Mouse (Mus musculus) CH12.LX (cell line): ENCODE results near the gene Arhgef7. TPM values are rescaled to one million over a fixed set of nuclear protein-coding genes. Genes with fewer than 3 reads are reported as not detected.

ENCODE experiments used
- DNase-seq: peaks from one replicate; pipeline ENCODE4 v3.0.0-alpha.2; 2013; ENCODE audit errors: extremely low read depth
- H3K27ac ChIP-seq: 2 replicates; pipeline ENCODE4 v1.5.1; 2012; ENCODE audit warnings: low read depth, mild to moderate bottlenecking, control low read depth, moderate library complexity; ENCODE audit not compliant: insufficient read depth
- H3K27me3 ChIP-seq: replicated peaks from 2 replicates; pipeline ENCODE3; 2012; ENCODE audit warnings: inconsistent platforms
- H3K36me3 ChIP-seq, 2 experiments: replicated peaks in 1 of 2; 2 replicates each; pipeline versions ENCODE3 to v1.6.1; 2012; ENCODE audit warnings: inconsistent platforms in 1 of 2, low read length in 1 of 2, mild to moderate bottlenecking in 1 of 2, mixed read lengths in 1 of 2, moderate library complexity in 1 of 2; ENCODE audit not compliant: control insufficient read depth in 1 of 2, insufficient read depth in 1 of 2
- H3K4me1 ChIP-seq, 2 experiments: 2 replicates each; pipeline ENCODE4 v1.6.1; 2012; ENCODE audit warnings: inconsistent platforms in 1 of 2, moderate library complexity in 1 of 2; ENCODE audit not compliant: insufficient read depth in 2 of 2, control insufficient read depth in 1 of 2
- H3K4me2 ChIP-seq: 2 replicates; pipeline ENCODE4 v1.6.1; 2012; ENCODE audit warnings: low read depth, mild to moderate bottlenecking, control low read depth; ENCODE audit not compliant: poor library complexity, insufficient read depth, severe bottlenecking
- H3K4me3 ChIP-seq, 3 experiments: fragments of 150-350 bp in 1 of 3; sonication (generic) in 1 of 3; replicated peaks in 1 of 3; 2 replicates each; pipeline versions ENCODE3 to v1.5.1; 2011 to 2012; ENCODE audit warnings: low read depth in 2 of 3, low read length in 2 of 3, mild to moderate bottlenecking in 2 of 3, moderate library complexity in 2 of 3, control low read depth in 1 of 3, improper control_type of control experiment in 1 of 3, inconsistent platforms in 1 of 3, mixed read lengths in 1 of 3; ENCODE audit not compliant: poor library complexity in 1 of 3
- H3K79me2 ChIP-seq: replicated peaks from 2 replicates; pipeline ENCODE4 v1.6.1; 2012; ENCODE audit warnings: mild to moderate bottlenecking, moderate library complexity; ENCODE audit not compliant: control insufficient read depth, poor library complexity, insufficient read depth, severe bottlenecking; ENCODE audit errors: extremely low read depth
- H3K9ac ChIP-seq: 2 replicates; pipeline ENCODE4 v1.6.1; 2012; ENCODE audit warnings: low read depth, mild to moderate bottlenecking, control low read depth, moderate library complexity; ENCODE audit not compliant: insufficient read depth
- H3K9me3 ChIP-seq: replicated peaks from 2 replicates; pipeline ENCODE3; 2012; ENCODE audit warnings: low read length, inconsistent platforms, mixed read lengths
- BHLHE40 ChIP-seq: IDR thresholded peaks from 2 replicates; pipeline ENCODE4 v1.6.1; 2011; ENCODE audit warnings: mild to moderate bottlenecking, low read depth, low read length, improper control_type of control experiment
- CHD1 ChIP-seq: IDR thresholded peaks from 2 replicates; pipeline ENCODE4 v1.6.1; 2012; ENCODE audit warnings: low read depth, low read length, improper control_type of control experiment, inconsistent platforms
- CHD2 ChIP-seq: IDR thresholded peaks from 2 replicates; pipeline ENCODE4 v1.6.1; 2011; ENCODE audit warnings: low read length, improper control_type of control experiment
- CTCF ChIP-seq, 2 experiments: IDR thresholded peaks in 1 of 2; conservative IDR thresholded peaks in 1 of 2; 2 replicates each; pipeline ENCODE4 v1.5.1; 2011 to 2012; ENCODE audit warnings: low read depth in 2 of 2, low read length in 2 of 2, improper control_type of control experiment in 1 of 2, inconsistent platforms in 1 of 2, mild to moderate bottlenecking in 1 of 2, moderate library complexity in 1 of 2
- E2F4 ChIP-seq: IDR thresholded peaks from 2 replicates; pipeline ENCODE4 v1.6.1; 2011; ENCODE audit warnings: low read depth, low read length, improper control_type of control experiment; ENCODE audit not compliant: insufficient replicate concordance
- ELF1 ChIP-seq: IDR thresholded peaks from 2 replicates; pipeline ENCODE4 v1.6.1; 2014; ENCODE audit warnings: low read depth, mild to moderate bottlenecking, inconsistent platforms, low read length, improper control_type of control experiment
- EP300 ChIP-seq: IDR thresholded peaks from 2 replicates; pipeline ENCODE4 v1.6.1; 2011; ENCODE audit warnings: low read length, improper control_type of control experiment
- ETS1 ChIP-seq: conservative IDR thresholded peaks from 2 replicates; pipeline ENCODE4 v1.6.1; 2012; ENCODE audit warnings: low read depth, mild to moderate bottlenecking, inconsistent platforms, low read length, improper control_type of control experiment, moderate library complexity
- GABPA ChIP-seq: IDR thresholded peaks from 2 replicates; pipeline ENCODE4 v1.6.1; 2012; ENCODE audit warnings: low read depth, low read length, improper control_type of control experiment, inconsistent platforms; ENCODE audit not compliant: insufficient replicate concordance
- HCFC1 ChIP-seq: IDR thresholded peaks from 2 replicates; pipeline ENCODE4 v1.6.1; 2012; ENCODE audit warnings: low read depth, mild to moderate bottlenecking, inconsistent platforms, low read length, improper control_type of control experiment
- IRF4 ChIP-seq: IDR thresholded peaks from 2 replicates; pipeline ENCODE4 v1.6.1; 2014; ENCODE audit warnings: low read depth, mild to moderate bottlenecking, inconsistent platforms, low read length, improper control_type of control experiment
- JUN ChIP-seq: IDR thresholded peaks from 2 replicates; pipeline ENCODE4 v1.6.1; 2011; ENCODE audit warnings: low read depth, mild to moderate bottlenecking, low read length, improper control_type of control experiment, moderate library complexity; ENCODE audit not compliant: insufficient read depth
- JUND ChIP-seq: conservative IDR thresholded peaks from 2 replicates; pipeline ENCODE4 v1.6.1; 2011; ENCODE audit warnings: low read depth, low read length, improper control_type of control experiment
- KAT2A ChIP-seq: IDR thresholded peaks from 2 replicates; pipeline ENCODE4 v1.6.1; 2012; ENCODE audit warnings: low read length, improper control_type of control experiment, inconsistent platforms; ENCODE audit not compliant: insufficient replicate concordance
- MAFK ChIP-seq: IDR thresholded peaks from 2 replicates; pipeline ENCODE4 v1.6.1; 2011; ENCODE audit warnings: low read length, improper control_type of control experiment; ENCODE audit not compliant: insufficient replicate concordance
- MAX ChIP-seq: IDR thresholded peaks from 2 replicates; pipeline ENCODE4 v1.6.1; 2011; ENCODE audit warnings: low read length, improper control_type of control experiment
- MAZ ChIP-seq: IDR thresholded peaks from 2 replicates; pipeline ENCODE4 v1.6.1; 2012; ENCODE audit warnings: low read depth, mild to moderate bottlenecking, inconsistent platforms, low read length, improper control_type of control experiment, moderate library complexity
- MEF2A ChIP-seq: IDR thresholded peaks from 2 replicates; pipeline ENCODE4 v1.6.1; 2014; ENCODE audit warnings: low read depth, mild to moderate bottlenecking, inconsistent platforms, low read length, improper control_type of control experiment, borderline replicate concordance
- MXI1 ChIP-seq: IDR thresholded peaks from 2 replicates; pipeline ENCODE4 v1.6.1; 2011; ENCODE audit warnings: mild to moderate bottlenecking, low read depth, low read length, improper control_type of control experiment
- MYC ChIP-seq: IDR thresholded peaks from 2 replicates; pipeline ENCODE4 v1.6.1; 2011; ENCODE audit warnings: low read depth, mild to moderate bottlenecking, improper control_type of control experiment, low read length
- NELFE ChIP-seq: IDR thresholded peaks from 2 replicates; pipeline ENCODE4 v1.6.1; 2011; ENCODE audit warnings: low read depth, low read length, improper control_type of control experiment
- NRF1 ChIP-seq: IDR thresholded peaks from 2 replicates; pipeline ENCODE4 v1.6.1; 2014; ENCODE audit warnings: low read depth, mild to moderate bottlenecking, inconsistent platforms, low read length, improper control_type of control experiment, moderate library complexity
- PAX5 ChIP-seq: IDR thresholded peaks from 2 replicates; pipeline ENCODE4 v1.6.1; 2012; ENCODE audit warnings: low read length, inconsistent platforms, mixed read lengths
- POLR2A ChIP-seq: IDR thresholded peaks from 2 replicates; pipeline ENCODE4 v1.6.1; 2011; ENCODE audit warnings: low read depth, mild to moderate bottlenecking, improper control_type of control experiment, low read length
- POLR2AphosphoS2 ChIP-seq: IDR thresholded peaks from 2 replicates; pipeline ENCODE4 v1.6.1; 2011; ENCODE audit warnings: low read depth, low read length, improper control_type of control experiment
- RAD21 ChIP-seq: IDR thresholded peaks from 2 replicates; pipeline ENCODE4 v1.6.1; 2011; ENCODE audit warnings: low read depth, mild to moderate bottlenecking, low read length, improper control_type of control experiment, moderate library complexity
- RCOR1 ChIP-seq: conservative IDR thresholded peaks from 2 replicates; pipeline ENCODE4 v1.6.1; 2012; ENCODE audit warnings: low read depth, mild to moderate bottlenecking, inconsistent platforms, low read length, improper control_type of control experiment
- SIN3A ChIP-seq: IDR thresholded peaks from 2 replicates; pipeline ENCODE4 v1.6.1; 2012; ENCODE audit warnings: low read length, improper control_type of control experiment, inconsistent platforms
- SMC3 ChIP-seq: IDR thresholded peaks from 2 replicates; pipeline ENCODE4 v1.6.1; 2011; ENCODE audit warnings: low read depth, low read length, improper control_type of control experiment
- TBP ChIP-seq: conservative IDR thresholded peaks from 2 replicates; pipeline ENCODE4 v1.6.1; 2011; ENCODE audit warnings: low read depth, low read length, improper control_type of control experiment
- TCF12 ChIP-seq: IDR thresholded peaks from 2 replicates; pipeline ENCODE4 v1.6.1; 2014; ENCODE audit warnings: low read depth, mild to moderate bottlenecking, inconsistent platforms, low read length, improper control_type of control experiment
- UBTF ChIP-seq: IDR thresholded peaks from 2 replicates; pipeline ENCODE4 v1.6.1; 2012; ENCODE audit warnings: low read depth, mild to moderate bottlenecking, inconsistent platforms, low read length, improper control_type of control experiment, moderate library complexity
- USF1 ChIP-seq: IDR thresholded peaks from 2 replicates; pipeline ENCODE4 v1.6.1; 2014; ENCODE audit warnings: low read depth, mild to moderate bottlenecking, inconsistent platforms, low read length, improper control_type of control experiment
- USF2 ChIP-seq: conservative IDR thresholded peaks from 2 replicates; pipeline ENCODE4 v1.6.1; 2011; ENCODE audit warnings: low read depth, low read length, improper control_type of control experiment
- ZC3H11A ChIP-seq: IDR thresholded peaks from 2 replicates; pipeline ENCODE4 v1.6.1; 2012; ENCODE audit warnings: low read depth, mild to moderate bottlenecking, inconsistent platforms, low read length, improper control_type of control experiment
- ZKSCAN1 ChIP-seq: IDR thresholded peaks from 2 replicates; pipeline ENCODE4 v1.6.1; 2012; ENCODE audit warnings: low read depth, inconsistent platforms, low read length, improper control_type of control experiment, borderline replicate concordance
- ZMIZ1 ChIP-seq: IDR thresholded peaks from 2 replicates; pipeline ENCODE4 v1.6.1; 2012; ENCODE audit warnings: low read depth, mild to moderate bottlenecking, inconsistent platforms, low read length, improper control_type of control experiment
- ZNF384 ChIP-seq: IDR thresholded peaks from 2 replicates; pipeline ENCODE4 v1.6.1; 2012; ENCODE audit warnings: low read depth, low read length, improper control_type of control experiment, inconsistent platforms
- dilution Hi-C: fragments of 300-500 bp; cut with MboI; formaldehyde crosslinking; loops from 2 replicates; pipeline ENCODE4 v1.14.3; 2020; ENCODE audit warnings: low sequenced_read_pairs; ENCODE audit not compliant: extremely low pct_unique_long_range_greater_than_20kb, extremely low pct_ligation_motif_present
- in situ Hi-C: fragments of 300-500 bp; cut with MboI; formaldehyde crosslinking; loops from 3 replicates; pipeline ENCODE4 v1.14.3; 2019; ENCODE audit warnings: low sequenced_read_pairs, low pct_ligation_motif_present, low pct_unique_long_range_greater_than_20kb, mixed read lengths
- polyA plus RNA-seq: library from polyadenylated mRNA; unstranded; fragments of >175 nt; gene quantifications from 2 replicates; pipeline ENCODE4 v1.2.1, GENCODE M21; 2012; ENCODE audit warnings: low read depth; ENCODE audit not compliant: insufficient read length
- total RNA-seq, 2 experiments: library from RNA; depleted of rRNA; stranded (reverse); fragments of 300-350 nt in 1 of 2; fragments of >200 nt in 1 of 2; gene quantifications; 2 replicates each; pipeline ENCODE4 v1.2.3; 2012 to 2014

The Arhgef7 gene
- total and polyA plus RNA-seq, 3 experiments, result 8.5 to 28.7 (median 17.0) TPM

GRCm38 (mm10) chr8:11700060-11701032 lies 27.2 kb upstream of the Arhgef7 start:
- Histone ChIP-seq H3K9me3 (peaks cover 7% of the 10 kb centered on the region), H3K4me2 (no peak overlapping the region), H3K9ac (no peak overlapping the region), H3K36me3 (no peaks in the 10 kb centered on the region)
- TF ChIP-seq USF2, result no peak
- TF ChIP-seq ELF1, result no peak
- TF ChIP-seq MEF2A, result 0 out of 2 replicates have a peak, but pooled peaks have one; percentile 20
- no peak for TF ChIP-seq RCOR1
- 0 out of 2 replicates have a peak, but pooled peaks have one; percentile 12 for TF ChIP-seq BHLHE40
- no peak for TF ChIP-seq GABPA
- no peak for TF ChIP-seq ZNF384
- TF ChIP-seq ZKSCAN1, result no peak
- TF ChIP-seq EP300, result no peak
- peak; percentile 53 for TF ChIP-seq ZC3H11A
- TF ChIP-seq POLR2AphosphoS2, result no peak
- no peak for TF ChIP-seq POLR2A
- no peak for TF ChIP-seq JUND
- no peak for TF ChIP-seq MAX
- TF ChIP-seq ZMIZ1, result no peak
- TF ChIP-seq SMC3, result peak; percentile 85
- TF ChIP-seq ETS1, result no peak
- no peak for TF ChIP-seq CHD2
- no peak for TF ChIP-seq MAZ
- 0 out of 2 replicates have a peak, but pooled peaks have one; percentile 39 for TF ChIP-seq TCF12
- no peak for TF ChIP-seq NRF1
- no peak for TF ChIP-seq IRF4
- TF ChIP-seq TBP, result no peak
- TF ChIP-seq MXI1, result no peak
- TF ChIP-seq HCFC1, result no peak
- TF ChIP-seq PAX5, result no peak
- TF ChIP-seq MAFK, result no peak
- TF ChIP-seq MYC, result no peak
- 0 out of 2 replicates have a peak, but pooled peaks have one; percentile 33 for TF ChIP-seq SIN3A
- no peak for TF ChIP-seq CHD1
- TF ChIP-seq JUN, result no peak
- TF ChIP-seq CTCF (conservative IDR thresholded peaks at IDR 0.05 in 1 of 2, IDR thresholded peaks at IDR 0.05 in 1 of 2; ENCODE audit: low read depth in 2 of 2, low read length in 2 of 2), result peak; percentile 86 to 96
- TF ChIP-seq NELFE, result peak; percentile 37; the same call in 1 of the 2 replicates
- no peak for TF ChIP-seq E2F4
- TF ChIP-seq KAT2A, result no peak
- TF ChIP-seq UBTF, result no peak
- TF ChIP-seq USF1, result no peak
- TF ChIP-seq RAD21, result peak; percentile 95
- TF ChIP-seq, all 38 proteins: peak for 9
- no peaks in the 10 kb centered on the region for H3K79me2 ChIP-seq
- dilution Hi-C loops (no loop called here), in situ Hi-C loops (loop anchor here (10.0 kb wide), 1 partner anchor 86 kb away; no protein-coding TSS in a partner anchor)
- no peak overlapping the region for H3K4me3 ChIP-seq
- no peak overlapping the region for H3K27ac ChIP-seq
- no peaks in the 10 kb centered on the region for H3K4me1 ChIP-seq
- peaks cover 58% of the 10 kb centered on the region for H3K27me3 ChIP-seq
- DNase-seq, result peak; percentile 63
